8 mouse cellular contexts compared by ENCODE assay signal in genomic region chr5:137502667-137503110, GRCm38 (mm10). TPM values are rescaled to one million over a fixed set of nuclear protein-coding genes. Genes with fewer than 3 reads are reported as not detected.
DNase-seq lines count a peak whose midpoint lies in the region; ATAC-seq and TF ChIP-seq lines count a peak whose summit lies in the region.

No protein-coding gene starts in this region.

- peak overlapping the region; percentile 61 for H3K4me2 ChIP-seq in heart, embryonic 14.5 days (ENCODE audit: low read length)

- H3K79me2 ChIP-seq in macrophage (ENCODE audit: inconsistent target), result peaks cover 11% of the 10 kb centered on the region; the same call in 1 of the 2 replicates

- H3K4me3 ChIP-seq in embryonic facial prominence, embryonic 10.5 days, result peak overlapping the region; percentile 79
- H3K4me3 ChIP-seq in heart, embryonic 14.5 days (ENCODE audit: control insufficient read depth in 1 of 2, insufficient read depth in 1 of 2, low read depth in 1 of 2, low read length in 2 of 2), result peak overlapping the region; percentile 59 to 73
- H3K4me3 ChIP-seq in macrophage (ENCODE audit: inconsistent target), result peak overlapping the region; percentile 62

- no peaks in the 10 kb centered on the region for H3K9me3 ChIP-seq in embryonic facial prominence, embryonic 10.5 days
- H3K9me3 ChIP-seq in heart, embryonic 14.5 days (ENCODE audit: control insufficient read depth, low read length), result peaks cover 3% of the 10 kb centered on the region

- H3K9ac ChIP-seq in heart, embryonic 14.5 days (ENCODE audit: low read length), result peak overlapping the region; percentile 73

- peaks cover 18% of the 10 kb centered on the region for H3K36me3 ChIP-seq in embryonic facial prominence, embryonic 10.5 days (replicated peaks)
- H3K36me3 ChIP-seq in heart, embryonic 14.5 days (ENCODE audit: control insufficient read depth, insufficient read depth, low read length), result peaks cover 8% of the 10 kb centered on the region; the same call in 1 of the 2 replicates
- H3K36me3 ChIP-seq in macrophage (ENCODE audit: inconsistent target), result no peaks in the 10 kb centered on the region

- ATAC-seq in cerebellum, adult (ENCODE audit: insufficient number of reproducible peaks, low FRiP score, low TSS enrichment), result peak; percentile 59
- ATAC-seq in Patski, result peak; percentile 85
- peak; percentile 87 for ATAC-seq in heart, embryonic 14.5 days (ENCODE audit: insufficient number of reproducible peaks, insufficient read depth, low FRiP score, low read depth)

- in situ Hi-C loops in Patski (cut with MboI; ENCODE audit: low pct_unique_long_range_greater_than_20kb), result loop anchor here (5.0 kb wide), 1 partner anchor 165 kb away; no protein-coding TSS in a partner anchor

- CTCF ChIA-PET in Patski (lab: Charles Lee), result interaction anchor here (0.7 to 4.6 kb wide), 27 partner anchors 10 to 386 kb away, joined by 3 to 30 read pairs (median 5); partner anchors contain the start of genes Gigyf1 and Srrt

- TF ChIP-seq CTCF in Patski (IDR thresholded peaks at IDR 0.05), result no peak

- no peak for DNase-seq in cerebellum, adult 8-10 months
- peak; percentile 55 for DNase-seq in Patski (ENCODE audit: low read depth, low spot score)
- DNase-seq in embryonic facial prominence, embryonic 10.5 days (ENCODE audit: low spot score), result peak; percentile 90
- peak; percentile 92 to 95 for DNase-seq in kidney, postnatal 4 days
- peak; percentile 67 to 82 for DNase-seq in spleen, postnatal 14 days (ENCODE audit: low spot score in 2 of 2)

- H3K27ac ChIP-seq in embryonic facial prominence, embryonic 10.5 days (replicated peaks), result peak overlapping the region; percentile 97
- peak overlapping the region; percentile 90 to 98 for H3K27ac ChIP-seq in heart, embryonic 14.5 days (replicated peaks in 1 of 2; ENCODE audit: control insufficient read depth in 1 of 2, insufficient read depth in 1 of 2, low read depth in 2 of 2, low read length in 2 of 2)
- H3K27ac ChIP-seq in macrophage, result peak overlapping the region; percentile 96

- POLR2A ChIA-PET in Patski (lab: Charles Lee), result interaction anchor here (0.6 to 2.0 kb wide), 8 partner anchors 9 to 191 kb away, joined by 3 to 6 read pairs (median 4); no protein-coding TSS in a partner anchor

- no peaks in the 10 kb centered on the region for H3K27me3 ChIP-seq in Patski
- no peaks in the 10 kb centered on the region for H3K27me3 ChIP-seq in embryonic facial prominence, embryonic 10.5 days (replicated peaks; ENCODE audit: low read depth, poor library complexity, severe bottlenecking)
- no peaks in the 10 kb centered on the region for H3K27me3 ChIP-seq in heart, embryonic 14.5 days (ENCODE audit: control insufficient read depth, insufficient read depth, low read length)

- 1% methylated on average over 30 of the region's 30 CpGs for WGBS in embryonic facial prominence, embryonic 10.5 days
- WGBS in heart, embryonic 14.5 days, result under 1% methylated on average over 24 of the region's 30 CpGs
- 0% methylated on average over 30 of the region's 30 CpGs for WGBS in macrophage (ENCODE audit: missing documents)

- peaks cover 17% of the 10 kb centered on the region for H3K4me1 ChIP-seq in embryonic facial prominence, embryonic 10.5 days
- H3K4me1 ChIP-seq in heart, embryonic 14.5 days (ENCODE audit: control insufficient read depth in 2 of 2, insufficient read depth in 2 of 2, low read length in 2 of 2), result peaks cover 3 to 12% of the 10 kb centered on the region in 2 experiments; a peak in 3 of 4 replicates

RNA-seq across cellular contexts. Expression of gene Pop7, which starts 0.4 kb away (rescaled TPM):
- polyA plus RNA-seq in Patski (2021), result 43.2 TPM
- 55.3 and 59.9 TPM in 2 replicates for polyA plus RNA-seq in embryonic facial prominence, embryonic 10.5 days (2016; fragmentation: Nextera tagmentation; extraction: Ambion mirVana)
- 44.3 and 49.8 TPM in 2 replicates for polyA plus RNA-seq in heart, embryonic 14.5 days (2014; fragmentation: Nextera tagmentation; extraction: Ambion mirVana)
- 10 to 100 TPM in 1 of 26 experiments, 1 to 10 TPM in 25; 2.6 to 10.1 (median 5.6) TPM for total RNA-seq in macrophage (2018; cell fraction: chromatin; rRNA removed)
- total RNA-seq in macrophage (2018; cell fraction: cytosol; rRNA removed), result 10 to 100 TPM; 17.5 to 26.2 (median 20.6) TPM
- 10 to 100 TPM in 12 of 26 experiments, 1 to 10 TPM in 14; 4.6 to 17.1 (median 9.2) TPM for total RNA-seq in macrophage (2018; cell fraction: nucleus; rRNA removed)
- polyA plus RNA-seq in macrophage (2018), result 7.6 to 26.0 TPM (median 19.4 TPM) in 3 replicates

RNA-seq across cellular contexts. Expression of gene Gigyf1, which starts 15.7 kb away (rescaled TPM):
- polyA plus RNA-seq in Patski (2021) (55.9 TPM), macrophage (2018) (8.7 to 17.9 TPM (median 11.5 TPM) in 3 replicates)
- polyA plus RNA-seq in embryonic facial prominence, embryonic 10.5 days (2016; fragmentation: Nextera tagmentation; extraction: Ambion mirVana), result 15.2 and 15.3 TPM in 2 replicates
- 8.7 and 9.6 TPM in 2 replicates for polyA plus RNA-seq in heart, embryonic 14.5 days (2014; fragmentation: Nextera tagmentation; extraction: Ambion mirVana)
- 100 to 1,000 TPM in 20 of 26 experiments, 10 to 100 TPM in 6; 71.0 to 222 (median 122) TPM for total RNA-seq in macrophage (2018; cell fraction: chromatin; rRNA removed)
- total RNA-seq in macrophage (2018; cell fraction: cytosol; rRNA removed), result 10 to 100 TPM in 24 of 26 experiments, 1 to 10 TPM in 2; 8.2 to 26.3 (median 17.5) TPM
- total RNA-seq in macrophage (2018; cell fraction: nucleus; rRNA removed), result 100 to 1,000 TPM in 2 of 26 experiments, 10 to 100 TPM in 24; 28.0 to 116 (median 53.6) TPM

RNA-seq across cellular contexts. Expression of gene Zan, which starts 25.8 kb away (rescaled TPM):
- 7.9 TPM for polyA plus RNA-seq in Patski (2021)
- 0.11 and 0.16 TPM in 2 replicates for polyA plus RNA-seq in embryonic facial prominence, embryonic 10.5 days (2016; fragmentation: Nextera tagmentation; extraction: Ambion mirVana)
- 0.11 and 0.16 TPM in 2 replicates for polyA plus RNA-seq in heart, embryonic 14.5 days (2014; fragmentation: Nextera tagmentation; extraction: Ambion mirVana)
- total RNA-seq in macrophage (2018; cell fraction: chromatin; rRNA removed), result under 1 TPM in 21 of 26 experiments, not detected in 5; 0.06 to 0.55 (median 0.19) TPM
- under 1 TPM in 7 of 26 experiments, not detected in 19; under 0.01 to 0.03 (median under 0.01) TPM for total RNA-seq in macrophage (2018; cell fraction: cytosol; rRNA removed)
- total RNA-seq in macrophage (2018; cell fraction: nucleus; rRNA removed), result under 1 TPM in 14 of 26 experiments, not detected in 12; 0.04 to 0.59 (median 0.10) TPM
- 0.01 to 0.05 TPM in 2 of 3 replicates, not detected in the other for polyA plus RNA-seq in macrophage (2018)

RNA-seq across cellular contexts. Expression of gene Epo, which starts 30.4 kb away (rescaled TPM):
- polyA plus RNA-seq in Patski (2021), result not detected
- 2.1 and 2.3 TPM in 2 replicates for polyA plus RNA-seq in embryonic facial prominence, embryonic 10.5 days (2016; fragmentation: Nextera tagmentation; extraction: Ambion mirVana)
- not detected in 2 replicates for polyA plus RNA-seq in heart, embryonic 14.5 days (2014; fragmentation: Nextera tagmentation; extraction: Ambion mirVana)
- not detected for total RNA-seq in macrophage (2018; cell fraction: chromatin; rRNA removed)
- total RNA-seq in macrophage (2018; cell fraction: cytosol; rRNA removed), result not detected
- total RNA-seq in macrophage (2018; cell fraction: nucleus; rRNA removed), result not detected
- not detected in 3 replicates for polyA plus RNA-seq in macrophage (2018)

RNA-seq across cellular contexts. Expression of gene Gnb2, which starts 30.6 kb away (rescaled TPM):
- polyA plus RNA-seq in Patski (2021) (963 TPM), macrophage (2018) (139 to 347 TPM (median 316 TPM) in 3 replicates)
- polyA plus RNA-seq in embryonic facial prominence, embryonic 10.5 days (2016; fragmentation: Nextera tagmentation; extraction: Ambion mirVana), result 276 and 281 TPM in 2 replicates
- 296 and 340 TPM in 2 replicates for polyA plus RNA-seq in heart, embryonic 14.5 days (2014; fragmentation: Nextera tagmentation; extraction: Ambion mirVana)
- total RNA-seq in macrophage (2018; cell fraction: chromatin; rRNA removed), result 100 to 1,000 TPM; 153 to 413 (median 282) TPM
- 100 to 1,000 TPM; 299 to 454 (median 389) TPM for total RNA-seq in macrophage (2018; cell fraction: cytosol; rRNA removed)
- 100 to 1,000 TPM; 187 to 398 (median 299) TPM for total RNA-seq in macrophage (2018; cell fraction: nucleus; rRNA removed)
